Mouse (Mus musculus) kidney, adult 2 months (tissue): Measurements from ENCODE around the gene Tomm20. TPM values are rescaled to one million over a fixed set of nuclear protein-coding genes. Genes with fewer than 3 reads are reported as not detected.

ENCODE experiments used
- DNase-seq: peaks from one replicate; pipeline ENCODE4 v3.0.0; 2021
- H3K27ac ChIP-seq: fragments of 200-500 bp; 2 replicates; pipeline ENCODE4 v1.5.1; 2012; ENCODE audit warnings: low read depth, low read length, control low read depth, inconsistent platforms; ENCODE audit not compliant: insufficient read depth
- H3K27me3 ChIP-seq: fragments of 200-500 bp; replicated peaks from 2 replicates; pipeline ENCODE4 v1.6.1; 2012; ENCODE audit warnings: mild to moderate bottlenecking, moderate library complexity, low read length, inconsistent platforms; ENCODE audit not compliant: control insufficient read depth, insufficient read depth
- H3K36me3 ChIP-seq: fragments of 200-500 bp; 2 replicates; pipeline ENCODE4 v1.6.1; 2012; ENCODE audit warnings: mild to moderate bottlenecking, moderate library complexity, low read length, inconsistent platforms; ENCODE audit not compliant: control insufficient read depth, insufficient read depth
- H3K4me1 ChIP-seq: fragments of 200-500 bp; 2 replicates; pipeline ENCODE4 v1.6.1; 2011; ENCODE audit warnings: low read length; ENCODE audit not compliant: control insufficient read depth, insufficient read depth
- H3K4me3 ChIP-seq: fragments of 200-500 bp; 2 replicates; pipeline ENCODE4 v1.5.1; 2011; ENCODE audit warnings: mild to moderate bottlenecking, low read depth, low read length, control low read depth; ENCODE audit not compliant: insufficient read depth
- CTCF ChIP-seq: fragments of 200-500 bp; conservative IDR thresholded peaks from 2 replicates; pipeline ENCODE4 v1.5.1; 2011; ENCODE audit warnings: low read depth, mild to moderate bottlenecking, control low read depth, low read length, moderate library complexity, mixed read lengths; ENCODE audit not compliant: insufficient read depth, insufficient read length
- POLR2A ChIP-seq: fragments of 200-500 bp; IDR thresholded peaks from one replicate; pipeline ENCODE4 v1.6.1; 2011; ENCODE audit warnings: low read depth, low read length, control low read depth
- WGBS: fragments of 180-500 bp; shearing (Covaris S2); methylation state at CpG from one replicate; pipeline ENCODE4 v1.1.7; 2018; 5-methylcytosine and 5-hydroxymethylcytosine counted together
- polyA plus RNA-seq: library from polyadenylated mRNA; depleted of rRNA; stranded (reverse); fragments of >200 nt; gene quantifications from 2 replicates; pipeline ENCODE4 v1.2.3, GENCODE M21; 2012; rRNA removed

The Tomm20 gene
- 541 and 684 TPM in 2 replicates for polyA plus RNA-seq

DNA sequence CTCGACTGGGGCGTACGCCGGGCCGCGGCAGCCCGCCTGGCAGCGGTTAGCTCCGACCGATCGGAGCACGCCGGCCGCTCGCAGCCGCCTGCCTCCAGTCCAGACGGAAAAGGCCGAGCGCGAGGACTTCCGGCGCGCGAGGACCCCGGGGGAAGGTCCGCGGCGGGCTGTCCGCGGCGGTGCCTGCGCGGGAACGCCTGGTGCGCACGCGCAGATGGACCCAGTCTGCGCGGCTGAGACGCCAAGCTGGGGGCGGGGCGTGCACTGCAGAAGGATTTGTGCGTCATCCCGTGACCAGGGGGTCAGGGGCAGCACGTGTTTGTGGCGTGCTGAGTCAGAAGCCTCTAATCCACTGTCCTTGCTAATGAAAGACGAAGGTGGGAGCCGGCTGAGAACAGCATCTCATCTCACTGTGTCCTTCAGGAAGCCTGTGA lies at the start of gene Tomm20:
TSS of gene Tomm20 (minus strand) at position 115 of the 434 bp plus-strand sequence.
- peak; percentile 98 for DNase-seq
- no peak for TF ChIP-seq CTCF
- no peak for TF ChIP-seq POLR2A
- WGBS: under 1% methylated on average over 48 of the region's 48 CpGs
- Histone ChIP-seq H3K4me1 (peaks cover 12% of the 10 kb centered on the region; the same call in 1 of the 2 replicates), H3K27me3 (no peaks in the 10 kb centered on the region), H3K36me3 (peaks cover 1% of the 10 kb centered on the region; the same call in 1 of the 2 replicates), H3K4me3 (peak within 1 kb of the TSS; percentile 63), H3K27ac (peak within 1 kb of the TSS; percentile 73)

DNA sequence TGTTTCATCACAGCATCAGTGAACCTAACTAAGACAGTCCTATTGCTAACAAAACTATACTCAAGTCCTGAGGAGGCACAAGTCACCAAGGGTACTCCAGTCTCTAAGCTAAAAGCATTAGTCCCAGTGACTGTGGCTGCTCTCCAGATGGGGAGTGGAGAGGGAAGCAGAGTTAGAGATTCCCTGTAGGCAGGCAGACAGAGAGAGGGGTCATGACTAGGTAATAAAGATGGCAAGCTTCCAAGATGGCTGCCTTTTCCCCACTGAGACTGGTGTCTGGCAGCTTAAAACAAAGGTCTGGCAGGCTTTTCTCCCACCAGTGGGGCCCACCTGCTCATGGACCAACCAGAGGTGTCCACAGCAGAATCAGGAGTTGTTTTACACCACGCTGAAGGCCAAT lies 48.9 kb upstream of the Tomm20 start:
- DNase-seq: no peak
- no peak overlapping the region for H3K27ac ChIP-seq
- H3K4me3 ChIP-seq: no peak overlapping the region
- H3K27me3 ChIP-seq: no peaks in the 10 kb centered on the region
- no peak for TF ChIP-seq CTCF
- TF ChIP-seq POLR2A: no peak
- no peaks in the 10 kb centered on the region for H3K4me1 ChIP-seq
- H3K36me3 ChIP-seq: no peaks in the 10 kb centered on the region
- WGBS: 100% methylated on average over 1 of the region's 1 CpGs

DNA sequence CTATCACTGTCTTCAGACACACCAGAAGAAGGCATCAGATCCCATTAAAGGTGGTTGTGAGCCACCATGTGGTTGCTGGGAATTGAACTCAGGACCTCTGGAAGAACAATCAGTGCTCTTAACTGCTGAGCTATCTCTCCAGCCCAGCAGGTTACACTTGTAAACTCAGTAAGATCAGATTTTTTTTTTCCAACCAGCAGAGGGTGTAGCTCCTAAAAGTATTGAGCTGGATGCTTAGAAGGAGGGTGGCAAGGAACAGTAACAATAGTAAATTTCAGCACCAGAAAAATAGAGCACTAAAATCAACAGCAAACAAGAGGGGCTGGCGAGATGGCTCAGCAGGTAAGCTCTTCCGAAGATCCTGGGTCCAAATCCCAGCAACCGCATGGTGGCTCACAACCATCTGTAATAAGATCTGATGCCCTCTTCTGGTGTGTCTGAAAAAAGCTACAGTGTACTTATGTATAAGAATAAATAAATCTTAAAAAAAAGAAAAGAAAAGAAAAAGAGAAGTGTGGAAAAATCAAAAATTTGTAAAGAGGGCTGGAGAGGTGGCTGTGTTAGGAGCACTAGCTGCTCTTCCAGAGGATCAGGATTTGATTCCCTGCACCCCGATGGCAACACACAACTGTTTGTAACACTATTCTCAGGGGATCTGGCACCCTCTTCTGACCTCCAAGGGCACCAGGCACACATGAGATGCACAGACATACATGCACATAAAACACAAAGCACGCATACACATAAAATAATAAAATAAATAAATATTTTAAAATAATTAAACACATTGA lies 43.9 kb upstream of the Tomm20 start:
- Histone ChIP-seq H3K27me3 (no peaks in the 10 kb centered on the region), H3K4me3 (no peak overlapping the region), H3K36me3 (no peaks in the 10 kb centered on the region), H3K27ac (no peak overlapping the region), H3K4me1 (no peaks in the 10 kb centered on the region)
- DNase-seq: no peak
- TF ChIP-seq POLR2A (no peak), CTCF (no peak)
- WGBS: 88% methylated on average over 5 of the region's 5 CpGs

DNA sequence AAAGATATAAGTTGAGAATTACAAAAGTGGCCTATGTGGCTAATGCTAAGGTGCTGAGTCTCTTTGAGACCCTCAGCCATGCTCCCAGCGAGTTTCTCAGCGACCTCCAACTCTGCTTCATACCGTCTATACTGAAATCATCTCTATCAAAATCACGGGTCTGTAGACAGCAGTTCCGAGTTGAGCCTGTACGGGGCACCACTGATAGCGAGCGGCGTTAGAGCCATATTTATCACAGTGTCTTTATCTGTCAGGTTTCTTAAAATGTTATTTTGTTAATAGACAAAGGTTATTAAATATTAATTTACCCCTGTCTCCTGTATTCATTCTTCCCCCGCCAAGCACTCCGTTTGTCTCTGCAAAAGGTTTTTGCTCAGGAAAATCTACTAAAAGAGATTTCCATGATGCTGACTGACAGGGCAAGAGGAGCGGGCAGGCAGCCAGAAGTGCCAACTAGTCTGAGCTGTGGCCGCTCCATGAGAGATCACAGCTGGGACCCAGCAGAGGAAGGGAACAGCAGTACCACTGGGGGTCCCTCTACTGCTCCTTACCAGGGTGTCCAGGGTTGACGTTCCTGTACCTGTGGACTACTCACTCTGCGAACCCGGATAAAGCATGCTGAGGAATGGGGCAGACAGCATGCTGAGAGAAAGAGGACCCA lies 42.8 kb upstream of the Tomm20 start:
- no peak for DNase-seq
- H3K27ac ChIP-seq: no peak overlapping the region
- H3K4me3 ChIP-seq: no peak overlapping the region
- no peaks in the 10 kb centered on the region for H3K4me1 ChIP-seq
- 78% methylated on average over 16 of the region's 16 CpGs for WGBS
- no peaks in the 10 kb centered on the region for H3K36me3 ChIP-seq
- TF ChIP-seq POLR2A (no peak), CTCF (no peak)
- no peaks in the 10 kb centered on the region for H3K27me3 ChIP-seq

DNA sequence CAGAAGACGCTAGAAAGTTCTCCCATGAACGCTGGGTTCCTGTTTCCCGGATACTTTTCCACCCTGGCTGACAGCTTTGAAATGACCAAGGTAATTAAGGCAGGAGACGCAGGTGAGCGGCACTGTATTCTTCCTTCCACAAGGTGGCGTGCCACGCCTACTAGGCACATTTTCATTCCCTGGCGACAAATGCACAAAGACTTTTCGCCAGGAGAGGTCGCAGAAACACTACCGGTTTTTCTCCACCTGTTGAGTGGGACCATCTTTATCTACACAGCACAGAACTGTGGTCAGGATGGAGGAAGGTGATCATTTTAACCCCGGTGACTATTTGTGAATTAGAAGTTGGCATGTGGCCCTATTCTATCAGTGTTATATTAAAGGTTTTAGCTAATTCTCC lies 40.9 kb upstream of the Tomm20 start:
- H3K36me3 ChIP-seq: no peaks in the 10 kb centered on the region
- H3K4me3 ChIP-seq: no peak overlapping the region
- no peaks in the 10 kb centered on the region for H3K4me1 ChIP-seq
- peak; percentile 91 for DNase-seq
- H3K27ac ChIP-seq: no peak overlapping the region
- TF ChIP-seq POLR2A (no peak), CTCF (peak; percentile 100; the same call in 1 of the 2 replicates)
- 2% methylated on average over 12 of the region's 12 CpGs for WGBS
- no peaks in the 10 kb centered on the region for H3K27me3 ChIP-seq

DNA sequence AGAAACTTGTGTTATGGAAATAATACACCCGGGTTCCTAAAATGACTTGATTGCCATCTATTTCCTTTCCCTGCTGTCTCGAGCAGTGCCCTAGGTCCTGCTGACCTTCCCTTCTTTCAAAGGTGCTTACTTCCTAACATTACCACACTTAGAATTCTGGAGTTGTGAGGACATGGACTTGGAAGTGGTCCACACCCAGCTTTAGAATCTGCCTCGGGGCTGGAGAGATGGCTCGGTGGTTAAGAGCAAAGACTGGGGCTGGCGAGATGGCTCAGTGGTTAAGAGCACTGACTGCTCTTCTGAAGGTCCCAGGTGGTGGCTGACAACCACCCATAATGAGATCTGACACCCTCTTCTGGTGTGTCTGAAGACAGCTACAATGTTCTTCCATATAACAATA lies 34.4 kb upstream of the Tomm20 start:
- Histone ChIP-seq H3K4me3 (no peak overlapping the region), H3K27ac (no peak overlapping the region), H3K27me3 (no peaks in the 10 kb centered on the region), H3K4me1 (no peaks in the 10 kb centered on the region; the same call in 1 of the 2 replicates), H3K36me3 (no peaks in the 10 kb centered on the region)
- WGBS: 42% methylated on average over 5 of the region's 5 CpGs
- TF ChIP-seq POLR2A: no peak
- TF ChIP-seq CTCF: no peak
- DNase-seq: no peak
